Mouse (Mus musculus) layer of hippocampus, adult 18-20 months (tissue): ENCODE results near the gene Kif5c. TPM values are rescaled to one million over a fixed set of nuclear protein-coding genes. Genes with fewer than 3 reads are reported as not detected.

Source experiments
- DNase-seq, 2 experiments: peaks; one replicate each; pipeline ENCODE4 v3.0.0; 2022; ENCODE audit warnings: low spot score in 2 of 2
- long read RNA-seq: library from polyadenylated mRNA; stranded (forward); transcript quantifications from one replicate; pipeline ENCODE4 v2.0.0, GENCODE M21; 2021
- total RNA-seq, 2 experiments: library from RNA; stranded (reverse); gene quantifications; 2 replicates each; pipeline ENCODE4 v1.2.3; 2021

Kif5c gene
- total RNA-seq, result 100 to 1,000 TPM; 504 to 525 TPM
- long read RNA-seq, full-length matches to known transcripts, result 814 of 1,051 reads
- long read RNA-seq, partial matches to known transcripts, result 125 of 1,051 reads
- long read RNA-seq, other reads (novel, unspliced or antisense), result 112 of 1,051 reads

DNA sequence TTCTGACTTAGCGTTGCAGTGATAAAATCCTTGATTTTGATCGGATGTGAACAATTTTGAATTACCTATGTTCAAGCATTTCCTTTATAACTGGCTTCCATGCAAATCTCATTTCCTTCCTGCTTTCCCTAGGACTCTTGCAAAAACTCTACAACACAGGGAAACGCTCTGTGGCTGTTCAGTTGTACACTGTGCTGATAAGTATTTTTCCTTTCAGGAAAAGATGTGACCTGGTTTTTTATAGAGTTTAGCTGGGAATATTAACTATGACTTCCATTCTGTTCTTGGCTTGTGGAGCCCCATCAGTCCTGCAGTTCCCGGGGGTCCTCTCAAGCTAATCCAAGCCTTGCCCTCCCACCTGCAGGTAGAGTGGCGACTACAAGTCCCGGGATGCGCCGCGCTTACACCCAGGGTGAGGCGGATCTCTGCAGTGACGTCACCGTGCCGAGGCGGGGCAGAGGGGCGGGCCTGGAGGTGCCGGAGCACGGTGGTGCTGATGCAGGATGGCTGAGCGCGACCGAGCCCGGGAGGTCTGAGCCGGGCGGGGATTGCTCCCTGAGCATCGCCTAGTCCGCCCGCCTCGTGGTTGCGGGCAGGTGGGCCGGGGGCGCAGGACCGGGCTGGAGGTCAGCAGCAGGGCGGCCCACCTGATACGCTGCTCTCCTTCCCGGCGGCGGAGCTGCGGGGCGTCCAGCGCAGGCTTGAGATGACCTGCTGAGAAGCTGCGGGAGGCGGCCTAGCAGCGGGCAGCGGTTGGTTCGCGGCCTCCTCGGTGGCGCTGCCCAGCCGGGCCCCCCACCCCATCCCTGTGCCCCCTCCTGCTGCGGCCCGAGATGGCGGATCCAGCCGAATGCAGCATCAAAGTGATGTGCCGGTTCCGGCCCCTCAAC, at the start of gene Kif5c:
Gene Kif5c, plus strand, starts transcription at position 470 of the 890 bp plus-strand sequence.
- DNase-seq, result peak; percentile 95 to 96

DNA sequence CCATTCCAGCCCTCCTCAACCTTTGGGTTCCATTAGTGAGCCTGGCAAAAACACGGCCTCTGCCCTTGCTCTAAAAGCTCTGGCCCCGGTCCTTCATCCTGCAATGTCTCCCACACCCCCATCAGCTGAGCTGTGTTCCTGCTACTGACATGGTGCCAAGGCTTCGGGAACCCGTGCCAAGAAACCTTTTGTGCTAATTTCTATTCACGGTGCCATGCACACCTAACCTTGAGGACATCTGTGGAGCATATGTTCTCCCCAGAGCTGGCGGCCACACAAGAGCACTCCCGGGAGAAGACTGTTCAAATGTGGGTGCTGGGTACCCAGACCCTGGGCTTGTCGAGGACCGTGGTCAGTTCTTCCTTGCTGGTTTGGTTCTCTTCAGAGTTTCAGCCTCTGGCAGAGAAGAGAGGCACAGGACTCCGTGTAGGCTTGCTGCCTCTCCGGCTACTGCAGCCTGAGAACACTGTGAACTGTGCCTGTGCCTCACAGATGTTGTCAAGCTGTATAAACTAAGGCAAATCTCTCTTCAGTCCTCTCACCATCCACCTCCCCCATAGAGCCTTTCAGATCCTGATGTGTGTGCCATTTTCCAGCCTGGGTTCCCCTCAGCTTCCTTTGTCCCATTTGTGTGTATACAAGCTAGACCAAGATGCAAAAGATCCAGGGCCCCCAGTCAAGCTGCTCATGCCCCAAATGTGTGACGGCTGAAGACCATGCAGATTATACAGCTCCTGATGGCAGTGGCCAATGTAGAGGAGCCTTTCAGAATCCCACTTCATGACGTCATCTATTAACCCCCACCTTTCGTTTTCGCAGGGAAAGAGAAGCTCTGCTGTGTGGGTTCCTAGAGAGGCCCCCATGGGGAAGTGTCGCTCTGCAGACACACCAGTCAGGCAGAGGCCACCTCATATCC, 49.0 kb upstream of the Kif5c start:
- peak in 1 of 2 experiments; percentile 57 for DNase-seq

DNA sequence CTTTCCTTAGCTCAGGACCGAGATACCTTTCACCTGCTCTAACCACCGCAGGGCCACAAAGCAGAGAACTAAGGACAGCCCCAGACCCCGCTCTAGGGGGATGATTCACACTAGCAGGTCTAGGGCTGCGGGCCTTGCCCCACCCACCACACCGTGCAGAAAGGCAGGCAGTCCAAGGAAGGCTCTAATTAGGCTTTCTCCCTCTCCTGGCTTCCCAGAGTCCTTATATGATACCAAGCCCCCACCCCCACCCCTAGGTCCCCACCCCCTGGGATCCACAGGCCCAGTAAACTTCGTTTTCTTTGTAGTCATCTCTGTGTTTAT, 48.4 kb upstream of the Kif5c start:
- no peak for DNase-seq

DNA sequence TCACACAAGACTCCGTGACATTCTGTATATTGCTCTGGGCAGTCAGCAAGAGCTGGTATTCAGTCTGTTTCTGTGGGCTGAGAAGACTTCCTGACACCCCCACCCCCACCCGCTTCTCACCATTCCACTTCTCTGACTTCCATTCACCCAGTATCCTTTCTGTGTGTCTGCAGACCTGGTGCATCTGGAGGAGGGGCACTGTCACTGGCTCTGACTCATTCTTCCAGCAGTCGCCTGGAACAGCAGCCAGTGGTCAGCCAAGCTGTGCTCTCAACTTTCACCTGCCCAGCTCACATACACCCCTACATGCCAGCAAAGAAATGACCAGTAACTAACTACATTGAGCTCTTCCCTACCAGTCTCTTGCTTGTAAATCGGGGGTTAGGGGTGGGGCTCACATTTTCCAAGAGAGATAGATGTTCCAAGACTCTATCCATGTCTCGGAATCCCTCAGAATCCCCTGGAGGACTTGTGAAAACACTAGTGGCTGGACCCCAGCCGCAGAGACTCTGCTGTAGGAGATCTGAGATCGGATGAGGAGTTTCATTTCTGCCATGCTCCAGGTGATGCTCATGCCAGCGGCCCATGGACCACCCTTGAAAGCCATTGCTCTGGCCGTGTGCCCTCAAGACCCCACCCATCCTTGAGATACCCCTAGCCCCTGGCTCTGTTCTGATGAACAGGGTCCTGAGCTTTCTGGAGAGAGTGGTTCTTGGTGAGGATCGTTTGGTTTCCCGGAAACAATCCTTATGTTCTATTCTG, 47.8 kb upstream of the Kif5c start:
- DNase-seq, result no peak

DNA sequence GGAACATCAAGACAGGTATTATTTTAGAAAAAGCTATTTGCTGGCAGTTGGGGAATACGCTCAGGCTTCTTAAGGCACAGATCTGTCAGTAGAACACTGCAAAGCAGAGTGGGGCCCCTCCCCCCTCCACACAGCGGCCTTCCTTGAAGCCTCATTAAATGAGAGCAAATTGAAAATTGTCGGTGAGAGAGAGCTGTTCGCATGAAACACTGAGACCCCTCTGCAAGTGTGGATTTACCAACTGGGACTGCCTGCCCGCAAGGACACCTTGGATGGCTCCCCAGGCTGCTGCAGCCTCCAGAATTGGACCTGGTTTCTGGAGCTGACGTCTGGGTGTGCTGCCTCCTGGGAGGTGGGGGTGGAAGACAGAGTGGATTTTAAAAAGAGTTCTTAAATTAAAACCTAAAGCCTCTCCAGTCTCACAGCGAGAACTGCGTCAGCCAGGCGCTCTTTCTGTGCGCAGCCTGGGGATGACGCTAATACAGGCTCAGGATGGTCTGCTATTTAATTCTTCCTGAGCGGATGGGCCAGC, 46.9 kb upstream of the Kif5c start:
- peak; percentile 32 to 68 for DNase-seq

DNA sequence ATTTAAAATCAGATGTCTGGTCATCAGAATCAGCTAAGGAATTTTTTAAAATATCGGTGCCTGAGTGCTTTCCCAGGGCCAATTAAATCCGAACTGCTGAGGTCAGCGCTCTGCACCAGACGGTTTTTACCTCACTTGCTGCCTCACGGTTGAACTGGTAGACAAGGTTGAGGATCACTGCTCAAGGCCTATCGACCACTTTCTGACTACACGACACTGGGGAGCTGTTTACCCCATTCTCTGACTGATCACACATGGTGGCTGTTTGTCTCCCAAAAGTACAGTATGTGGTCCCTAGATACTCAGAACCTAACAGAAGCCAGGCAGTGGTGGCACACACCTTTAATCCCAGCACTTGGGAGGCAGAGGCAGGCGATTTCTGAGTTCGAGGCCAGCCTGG, 46.4 kb upstream of the Kif5c start:
- no peak for DNase-seq

DNA sequence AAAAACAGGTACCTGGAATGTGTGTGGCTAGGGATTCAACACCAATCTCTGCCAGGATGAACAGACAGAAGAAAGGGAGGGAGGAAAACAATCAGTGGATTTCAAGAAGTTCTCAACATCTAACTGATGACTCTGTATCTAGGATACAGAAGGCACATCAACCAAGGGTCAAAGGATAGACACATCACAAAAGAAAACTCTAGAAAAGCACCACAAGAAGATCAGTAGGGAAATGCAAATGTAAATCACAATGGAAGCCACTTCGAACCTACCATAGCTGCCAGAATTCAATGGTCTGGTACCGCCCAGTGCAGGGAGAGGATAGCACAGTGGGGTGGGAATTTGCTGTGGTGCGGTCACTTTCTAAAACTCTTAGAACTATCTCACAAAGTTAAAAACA, 45.8 kb upstream of the Kif5c start:
- no peak for DNase-seq

DNA sequence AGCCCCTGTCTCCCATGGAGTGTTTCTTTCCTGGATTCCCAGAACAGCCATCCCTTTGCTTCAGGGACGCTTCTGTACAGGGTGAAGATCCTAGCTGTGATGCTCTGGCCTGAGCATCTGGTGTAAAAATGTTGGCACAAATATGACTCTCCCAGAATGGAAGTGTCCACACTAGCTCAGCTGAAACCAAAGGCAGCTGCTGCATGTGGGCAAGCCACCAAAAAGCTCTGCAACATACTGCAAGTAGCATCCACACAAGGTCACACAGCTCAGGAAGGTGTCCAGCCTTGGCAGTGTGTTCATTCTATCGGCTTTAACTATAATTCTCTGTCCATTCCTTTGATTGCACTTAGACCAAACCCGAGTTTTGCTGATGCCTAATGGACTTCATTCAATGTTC, 38.5 kb upstream of the Kif5c start:
- no peak for DNase-seq

DNA sequence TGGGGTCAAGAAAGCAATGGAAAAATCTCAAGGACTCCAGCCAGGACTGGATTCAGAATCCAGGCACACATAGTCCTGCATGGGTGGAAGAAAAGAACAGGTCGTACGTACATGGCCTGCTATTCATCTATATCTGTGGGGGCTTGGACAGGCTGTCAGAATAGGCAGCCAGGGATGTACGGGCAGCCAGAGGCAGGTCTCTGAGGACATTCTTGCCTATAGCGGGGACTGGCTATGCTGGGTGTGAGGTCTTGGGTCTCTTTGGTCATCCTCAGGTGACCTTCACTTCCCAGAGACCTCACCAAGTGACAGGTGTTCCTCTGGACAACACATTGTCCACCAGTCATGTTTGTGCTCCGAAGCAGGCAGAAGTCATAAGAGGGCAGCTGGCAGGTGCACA, 36.6 kb upstream of the Kif5c start:
- DNase-seq, result no peak

DNA sequence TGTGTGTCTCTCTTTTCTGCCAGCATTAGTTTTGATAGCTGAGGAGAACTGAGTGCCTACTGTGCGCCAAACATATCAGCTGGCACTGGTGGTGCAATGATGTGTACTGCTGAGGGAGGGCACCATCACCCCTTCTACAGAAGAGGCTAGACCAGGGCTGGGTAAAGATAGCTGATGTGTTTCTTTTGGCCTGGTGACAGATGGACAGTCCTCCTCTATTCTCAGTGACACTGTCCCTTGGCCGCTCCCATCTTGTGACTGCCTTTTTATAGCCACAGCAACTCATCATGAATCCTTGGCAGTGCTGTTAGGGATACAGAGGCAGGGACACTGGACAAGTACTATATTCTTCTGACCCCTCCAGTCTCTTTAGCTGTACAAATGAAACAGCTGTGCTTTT, 35.8 kb upstream of the Kif5c start:
- no peak for DNase-seq

DNA sequence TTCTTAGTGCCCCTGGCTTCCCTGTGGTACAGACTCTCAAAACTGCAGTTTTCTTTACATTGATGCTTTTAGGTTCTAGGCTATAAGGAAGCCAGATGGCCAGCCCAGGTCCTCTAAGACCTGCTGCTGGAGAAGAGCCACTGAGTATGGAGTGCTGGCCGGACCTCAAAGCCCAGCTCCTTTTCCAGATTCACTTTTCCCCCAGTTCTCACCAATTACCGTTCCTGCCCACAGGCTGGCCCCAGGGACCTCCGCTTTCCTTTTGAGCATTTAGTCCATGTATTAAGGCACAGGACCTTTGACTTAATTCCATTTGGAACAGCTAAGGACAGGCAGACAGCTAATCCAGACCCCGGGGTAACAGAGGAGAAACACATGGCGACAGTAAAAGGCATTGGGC, 28.6 kb upstream of the Kif5c start:
- DNase-seq, result no peak

DNA sequence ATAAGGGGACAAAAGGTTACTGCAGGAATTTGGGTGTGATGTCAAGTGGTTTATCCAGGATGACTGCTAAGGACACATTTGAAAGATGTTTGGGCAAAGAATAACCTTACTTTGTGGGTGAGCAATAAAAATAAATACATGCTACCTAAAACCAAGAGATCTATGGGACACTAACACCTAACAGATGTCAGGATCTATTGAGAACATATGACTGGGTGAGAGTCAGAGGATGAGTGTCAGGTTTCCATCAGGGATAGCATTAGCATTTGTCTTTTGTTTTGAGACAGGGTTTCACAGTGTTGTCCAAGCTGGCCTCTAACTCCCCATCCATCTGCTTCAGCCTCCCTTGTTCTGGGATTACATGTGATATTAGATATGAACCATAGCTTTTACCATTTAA, 26.2 kb upstream of the Kif5c start:
- DNase-seq, result no peak

DNA sequence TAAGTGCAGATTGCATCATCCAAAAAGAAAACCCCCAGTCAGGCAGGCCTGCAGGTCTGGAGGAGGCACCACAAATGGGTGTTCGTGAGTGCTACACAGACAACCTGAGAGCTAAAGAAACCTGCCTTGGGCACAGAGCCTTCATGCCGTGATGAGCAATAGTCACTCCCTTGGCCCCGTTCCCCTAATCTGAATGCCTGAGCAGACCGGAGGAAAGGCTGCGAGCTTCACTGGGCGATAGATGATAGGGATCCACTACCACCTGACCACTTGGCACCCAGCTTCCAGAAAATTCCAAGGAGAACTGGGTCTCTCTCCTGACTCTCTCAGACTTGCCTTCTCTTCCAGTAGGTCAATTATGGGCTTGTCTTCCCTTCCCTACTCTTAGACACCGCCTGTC, 24.2 kb upstream of the Kif5c start:
- DNase-seq, result no peak

DNA sequence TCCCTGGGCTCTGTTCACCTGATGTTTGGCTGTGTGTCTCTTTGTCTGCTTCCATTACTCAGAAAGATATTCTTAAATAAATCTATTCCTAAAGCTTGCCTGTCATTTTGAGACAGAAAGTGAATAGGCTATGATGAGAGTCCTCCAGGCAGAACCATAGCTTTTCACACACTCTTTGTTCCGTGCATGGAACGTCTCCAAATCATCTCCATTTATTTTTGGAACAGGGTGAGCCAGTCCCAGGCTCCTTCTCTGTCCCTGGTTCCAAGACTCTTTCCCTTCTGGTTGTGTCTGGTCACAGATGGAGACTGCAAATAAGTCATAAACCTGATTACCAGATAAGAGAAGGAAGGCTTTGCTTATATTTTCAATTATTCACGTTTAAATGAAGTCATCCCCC, 22.8 kb upstream of the Kif5c start:
- DNase-seq, result no peak

DNA sequence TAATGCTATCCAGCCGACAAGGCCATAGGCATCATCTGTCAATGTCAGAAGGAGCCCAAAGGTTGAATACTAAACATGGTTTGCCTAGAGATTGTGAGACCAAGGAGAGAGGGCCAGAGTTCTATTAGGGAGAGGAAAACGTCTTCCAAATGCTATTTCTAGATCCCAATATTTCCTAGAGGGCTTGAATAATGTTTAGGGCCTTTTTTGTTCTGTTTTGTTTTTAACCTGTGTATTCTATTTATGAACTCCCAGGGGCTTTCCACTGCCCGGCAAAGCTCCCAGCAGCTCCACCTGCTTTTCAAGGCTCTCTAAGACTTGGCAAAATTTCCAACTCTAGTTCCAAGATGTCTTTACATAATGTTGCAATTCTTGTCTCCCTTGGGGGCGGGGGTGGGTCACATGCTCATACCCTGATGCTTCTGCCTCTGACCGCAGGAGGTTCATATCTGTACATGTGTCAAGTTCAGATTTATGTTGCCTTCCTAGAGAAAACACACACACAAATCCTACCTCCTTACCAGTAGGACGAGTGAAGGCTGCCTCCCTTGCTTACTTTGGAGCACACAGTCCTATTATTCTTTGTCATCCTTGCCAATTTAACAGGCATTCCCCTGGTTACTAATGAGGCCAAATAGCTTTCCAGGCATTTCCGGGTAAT, 18.9 kb upstream of the Kif5c start:
- DNase-seq, result no peak

DNA sequence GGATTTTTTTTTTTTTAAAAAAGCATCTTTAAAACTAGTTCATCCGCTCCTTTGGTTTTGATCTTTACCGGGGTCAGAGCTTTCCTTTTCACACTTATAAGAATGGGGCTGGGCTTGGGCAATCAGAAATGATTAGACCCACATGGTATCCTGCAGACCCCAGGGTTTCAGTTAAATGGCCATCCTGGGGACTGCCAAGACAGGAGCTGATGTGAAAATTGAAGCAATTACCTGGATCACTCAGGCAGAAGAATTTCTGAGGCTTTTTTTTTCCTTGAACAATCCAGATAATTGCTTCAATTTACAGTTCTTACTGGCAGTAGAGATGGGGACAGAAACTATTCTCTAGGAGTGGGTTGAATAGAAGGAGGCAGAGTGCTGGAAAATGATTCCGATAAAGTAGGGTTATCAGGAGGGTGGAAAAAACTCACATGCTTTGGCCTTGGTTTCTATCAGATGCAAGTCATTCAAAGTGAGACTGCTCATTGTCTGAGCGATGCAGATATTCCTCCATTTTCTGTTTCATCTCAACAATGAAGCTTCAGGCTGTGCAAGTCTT, 16.2 kb upstream of the Kif5c start:
- DNase-seq, result no peak

DNA sequence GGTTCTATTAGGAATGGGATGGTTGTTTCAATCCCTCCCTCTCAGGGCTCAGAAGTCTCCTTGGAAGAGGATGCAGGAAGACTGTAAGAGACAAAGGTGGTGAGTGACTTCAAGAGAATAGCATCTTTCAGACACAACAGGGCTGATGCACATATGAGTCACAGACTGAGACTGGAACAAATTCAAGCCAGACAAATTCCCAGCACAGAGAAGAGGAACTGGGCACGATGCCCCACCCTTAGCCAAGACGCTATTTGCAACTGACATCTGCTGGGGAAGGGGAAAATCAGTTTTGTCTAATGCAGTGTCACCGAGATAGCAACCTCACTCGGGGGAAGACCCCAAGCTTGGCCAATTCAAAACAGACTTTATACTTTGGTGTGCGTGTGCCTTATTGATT, 9.5 kb upstream of the Kif5c start:
- peak; percentile 36 to 67 for DNase-seq

DNA sequence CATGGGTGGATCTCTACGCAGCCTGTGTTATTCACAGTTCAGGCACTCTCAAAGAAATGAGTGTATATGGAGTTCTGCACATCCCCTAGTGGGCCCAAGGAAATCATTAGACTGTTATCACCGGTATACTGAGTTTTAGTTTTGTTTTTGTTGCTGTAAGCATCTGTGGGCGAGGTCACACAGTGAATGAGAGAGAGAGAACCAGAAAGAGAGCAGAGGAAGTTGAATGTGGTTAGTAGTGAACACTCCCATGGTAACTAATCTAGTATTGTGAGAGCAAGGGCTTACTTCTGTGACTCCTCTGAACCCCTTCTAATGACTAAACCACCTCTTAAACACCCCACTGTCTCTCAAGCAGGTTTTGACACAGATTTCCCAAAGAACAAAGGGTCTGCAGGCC, 2.3 kb upstream of the Kif5c start:
- no peak for DNase-seq

DNA sequence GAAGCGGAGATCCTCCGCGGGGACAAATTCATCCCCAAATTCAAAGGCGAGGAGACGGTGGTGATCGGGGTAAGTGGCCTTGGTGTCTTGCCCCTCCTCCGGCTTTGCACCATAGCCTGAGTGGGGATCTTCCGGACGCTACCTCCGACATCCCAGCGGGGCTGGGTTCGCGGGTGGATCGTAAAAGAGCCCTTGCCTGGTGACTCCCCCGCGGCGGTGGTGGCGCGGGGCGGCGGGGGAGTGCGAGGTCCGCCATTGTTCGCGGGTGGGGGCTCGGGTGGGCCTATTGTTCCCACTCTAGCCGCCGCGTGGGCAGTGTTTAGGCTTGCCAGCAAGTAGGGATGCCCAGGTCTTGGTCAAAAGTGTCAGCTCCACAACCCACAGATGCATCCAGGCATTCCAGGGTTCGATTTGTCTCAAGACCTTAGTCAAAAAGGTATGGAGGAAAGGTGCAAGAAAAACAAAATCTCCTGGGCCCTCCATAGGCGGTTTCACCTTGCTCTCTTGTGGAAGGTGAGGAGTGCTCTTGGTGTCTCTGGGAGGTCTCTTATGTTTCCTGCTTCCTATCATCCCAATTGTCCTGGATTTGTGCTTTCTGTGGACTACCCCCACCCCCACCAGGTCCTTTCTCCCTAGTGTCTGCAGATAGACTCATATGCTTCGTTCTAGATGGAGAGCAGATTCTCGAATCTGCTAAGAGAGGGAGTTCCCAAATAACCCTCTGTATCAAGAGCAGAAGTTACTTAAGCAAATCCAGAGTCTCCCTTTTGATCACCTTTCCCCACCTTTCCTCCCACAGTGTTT, 823 bp downstream of the Kif5c start:
- peak; percentile 26 to 37 for DNase-seq
